Mouse (Mus musculus) kidney, embryonic 14.5 days (tissue): ENCODE data around the gene Paqr9. TPM values are rescaled to one million over a fixed set of nuclear protein-coding genes. Genes with fewer than 3 reads are reported as not detected.

ENCODE experiments used
- polyA plus RNA-seq: library from polyadenylated mRNA; unstranded; fragments of >200 nt; fragmentation: Nextera tagmentation; extraction: Ambion mirVana; gene quantifications from 2 replicates; pipeline ENCODE4 v1.2.1, GENCODE M21; 2014

Gene Paqr9
- polyA plus RNA-seq, 1 experiment from 2014 or later = 0.54 TPM

Other genes starting within 250 kb of the Paqr9 start
- gene Chst2, start 152.9 kb upstream of the Paqr9 start, polyA plus RNA-seq = 9.8 and 10.5 TPM in 2 replicates
- 163 and 164 TPM in 2 replicates for gene U2surp, start 47.7 kb upstream of the Paqr9 start, polyA plus RNA-seq
- 1.5 and 1.6 TPM in 2 replicates for gene Pcolce2, start 77.9 kb downstream of the Paqr9 start, polyA plus RNA-seq
- gene Trpc1, start 190.7 kb downstream of the Paqr9 start, polyA plus RNA-seq = 3.4 and 4.8 TPM in 2 replicates